Mouse (Mus musculus): ENCODE results near the gene Csrp3. TPM values are rescaled to one million over a fixed set of nuclear protein-coding genes. Genes with fewer than 3 reads are reported as not detected.

Csrp3 gene
- polyA plus RNA-seq, 2 experiments, result 0.07 to 0.30 TPM

GRCm38 (mm10) chr7:48853496-48853895 is 5.7 kb upstream of the Csrp3 start:
- DNase-seq (ENCODE audit: low read depth in 3 of 3, low spot score in 3 of 3) (no peak), ATAC-seq (ENCODE audit: insufficient read depth) (no peak)
- no peak overlapping the region for H3K4me2 ChIP-seq (ENCODE audit: low read depth)
- H3K27me3 ChIP-seq (ENCODE audit: control insufficient read depth, insufficient read depth, low read length), result no peaks in the 10 kb centered on the region
- peaks cover 3 to 11% of the 10 kb centered on the region in 2 experiments for H3K4me1 ChIP-seq (replicated peaks; ENCODE audit: control insufficient read depth in 2 of 2, insufficient read depth in 2 of 2, low read length in 1 of 2)
- 65% methylated on average over 13 of the region's 13 CpGs for WGBS (ENCODE audit: insufficient replicate concordance)
- H3K27ac ChIP-seq, result no peak overlapping the region
- no peaks in the 10 kb centered on the region for H3K36me3 ChIP-seq (replicated peaks; ENCODE audit: control insufficient read depth, insufficient read depth, low read depth)
- no peak overlapping the region for H3K9ac ChIP-seq (replicated peaks)
- TF ChIP-seq CTCF (IDR thresholded peaks at IDR 0.05; ENCODE audit: low read depth) (no peak), EP300 (IDR thresholded peaks at IDR 0.05; ENCODE audit: low read depth) (no peak)
- no peak overlapping the region for H3K4me3 ChIP-seq (ENCODE audit: insufficient read depth in 1 of 2, low read depth in 2 of 2, low read length in 2 of 2)
- H3K9me3 ChIP-seq (ENCODE audit: control insufficient read depth, low read length), result no peaks in the 10 kb centered on the region

- no peaks in the 10 kb centered on the region for H3K27me3 ChIP-seq (ENCODE audit: control insufficient read depth, insufficient read depth, low read length)
- H3K4me1 ChIP-seq (replicated peaks; ENCODE audit: control insufficient read depth in 2 of 2, insufficient read depth in 2 of 2, low read length in 1 of 2), result peaks cover 3 to 11% of the 10 kb centered on the region in 2 experiments
- H3K4me3 ChIP-seq (ENCODE audit: insufficient read depth in 1 of 2, low read depth in 2 of 2, low read length in 2 of 2), result no peak overlapping the region
- DNase-seq (ENCODE audit: low read depth in 3 of 3, low spot score in 3 of 3), result no peak
- TF ChIP-seq CTCF (IDR thresholded peaks at IDR 0.05; ENCODE audit: low read depth) (no peak), EP300 (IDR thresholded peaks at IDR 0.05; ENCODE audit: low read depth) (no peak)
- WGBS (ENCODE audit: insufficient replicate concordance), result 72% methylated on average over 6 of the region's 6 CpGs
- no peak overlapping the region for H3K4me2 ChIP-seq (ENCODE audit: low read depth)
- H3K36me3 ChIP-seq (replicated peaks; ENCODE audit: control insufficient read depth, insufficient read depth, low read depth), result no peaks in the 10 kb centered on the region
- no peak for ATAC-seq (ENCODE audit: insufficient read depth)
- no peaks in the 10 kb centered on the region for H3K9me3 ChIP-seq (ENCODE audit: control insufficient read depth, low read length)
- no peak overlapping the region for H3K9ac ChIP-seq (replicated peaks)
- no peak overlapping the region for H3K27ac ChIP-seq
Observed at GRCm38 (mm10) chr7:48851529-48852104, 3.8 kb upstream of the Csrp3 start.

- no peak overlapping the region for H3K4me3 ChIP-seq (ENCODE audit: insufficient read depth in 1 of 2, low read depth in 2 of 2, low read length in 2 of 2)
- ATAC-seq (ENCODE audit: insufficient read depth) (no peak), DNase-seq (ENCODE audit: low read depth in 3 of 3, low spot score in 3 of 3) (no peak)
- WGBS (ENCODE audit: insufficient replicate concordance), result 63% methylated on average over 6 of the region's 6 CpGs
- no peak overlapping the region for H3K4me2 ChIP-seq (ENCODE audit: low read depth)
- H3K9ac ChIP-seq (replicated peaks), result no peak overlapping the region
- no peaks in the 10 kb centered on the region for H3K36me3 ChIP-seq (replicated peaks; ENCODE audit: control insufficient read depth, insufficient read depth, low read depth)
- no peaks in the 10 kb centered on the region for H3K4me1 ChIP-seq (replicated peaks; ENCODE audit: control insufficient read depth in 2 of 2, insufficient read depth in 2 of 2, low read length in 1 of 2)
- H3K27ac ChIP-seq, result no peak overlapping the region
- H3K9me3 ChIP-seq (ENCODE audit: control insufficient read depth, low read length), result no peaks in the 10 kb centered on the region
- no peak for TF ChIP-seq CTCF (IDR thresholded peaks at IDR 0.05; ENCODE audit: low read depth)
- no peak for TF ChIP-seq EP300 (IDR thresholded peaks at IDR 0.05; ENCODE audit: low read depth)
- H3K27me3 ChIP-seq (ENCODE audit: control insufficient read depth, insufficient read depth, low read length), result no peaks in the 10 kb centered on the region
Observed at GRCm38 (mm10) chr7:48846755-48847154, 1.1 kb downstream of the Csrp3 start.

GRCm38 (mm10) chr7:48845213-48845973 is 2.4 kb downstream of the Csrp3 start:
- DNase-seq (ENCODE audit: low read depth in 3 of 3, low spot score in 3 of 3) (no peak), ATAC-seq (ENCODE audit: insufficient read depth) (no peak)
- Histone ChIP-seq H3K4me3 (ENCODE audit: insufficient read depth in 1 of 2, low read depth in 2 of 2, low read length in 2 of 2) (no peak overlapping the region), H3K27me3 (ENCODE audit: control insufficient read depth, insufficient read depth, low read length) (no peaks in the 10 kb centered on the region), H3K9ac (replicated peaks) (no peak overlapping the region), H3K4me2 (ENCODE audit: low read depth) (no peak overlapping the region), H3K36me3 (replicated peaks; ENCODE audit: control insufficient read depth, insufficient read depth, low read depth) (no peaks in the 10 kb centered on the region), H3K9me3 (ENCODE audit: control insufficient read depth, low read length) (no peaks in the 10 kb centered on the region), H3K4me1 (replicated peaks; ENCODE audit: control insufficient read depth in 2 of 2, insufficient read depth in 2 of 2, low read length in 1 of 2) (no peaks in the 10 kb centered on the region), H3K27ac (no peak overlapping the region)
- no peak for TF ChIP-seq CTCF (IDR thresholded peaks at IDR 0.05; ENCODE audit: low read depth)
- TF ChIP-seq EP300 (IDR thresholded peaks at IDR 0.05; ENCODE audit: low read depth), result no peak
- 73% methylated on average over 12 of the region's 12 CpGs for WGBS (ENCODE audit: insufficient replicate concordance)

GRCm38 (mm10) chr7:48843541-48843940 is 4.3 kb downstream of the Csrp3 start:
- Histone ChIP-seq H3K4me2 (ENCODE audit: low read depth) (no peak overlapping the region), H3K27ac (no peak overlapping the region), H3K36me3 (replicated peaks; ENCODE audit: control insufficient read depth, insufficient read depth, low read depth) (no peaks in the 10 kb centered on the region), H3K9ac (replicated peaks) (no peak overlapping the region), H3K9me3 (ENCODE audit: control insufficient read depth, low read length) (no peaks in the 10 kb centered on the region), H3K4me3 (ENCODE audit: insufficient read depth in 1 of 2, low read depth in 2 of 2, low read length in 2 of 2) (no peak overlapping the region), H3K27me3 (ENCODE audit: control insufficient read depth, insufficient read depth, low read length) (no peaks in the 10 kb centered on the region), H3K4me1 (replicated peaks; ENCODE audit: control insufficient read depth in 2 of 2, insufficient read depth in 2 of 2, low read length in 1 of 2) (no peaks in the 10 kb centered on the region)
- ATAC-seq (ENCODE audit: insufficient read depth) (no peak), DNase-seq (ENCODE audit: low read depth in 3 of 3, low spot score in 3 of 3) (no peak)
- TF ChIP-seq EP300 (IDR thresholded peaks at IDR 0.05; ENCODE audit: low read depth), result no peak
- no peak for TF ChIP-seq CTCF (IDR thresholded peaks at IDR 0.05; ENCODE audit: low read depth)
- WGBS (ENCODE audit: insufficient replicate concordance), result 68% methylated on average over 5 of the region's 5 CpGs

Data from liver, embryonic 14.5 days (tissue).